Mouse (Mus musculus): ENCODE data around the gene Jam2. TPM values are rescaled to one million over a fixed set of nuclear protein-coding genes. Genes with fewer than 3 reads are reported as not detected.
A peak's percentile ranks its signal among the peaks of the same experiment; 100 is the strongest.

Jam2 gene
- polyA plus RNA-seq, 1 experiment from 2014 or later = 22.8 TPM

DNA sequence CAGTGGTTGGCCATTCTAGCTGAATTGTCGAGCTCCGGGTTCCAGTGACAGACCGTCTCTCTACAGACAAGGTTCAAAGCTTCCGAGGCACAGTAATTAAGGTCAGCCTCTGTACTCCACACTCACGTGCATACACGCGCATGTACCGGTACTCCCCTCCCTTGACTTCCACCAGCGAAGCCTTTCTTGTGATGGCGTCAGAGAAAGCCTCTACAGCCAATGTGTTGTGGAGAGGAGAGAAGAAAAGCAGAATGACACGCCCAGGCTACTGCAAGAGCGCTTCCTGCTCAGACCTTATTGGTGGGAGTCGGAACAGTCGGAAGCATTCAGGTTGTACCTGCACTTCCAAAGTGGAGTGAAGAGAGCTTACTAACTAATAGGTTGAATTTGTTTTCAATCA is 19.5 kb downstream of the Jam2 start:
- Histone ChIP-seq H3K36me3 (replicated peaks) (no peaks in the 10 kb centered on the region), H3K27ac (no peak overlapping the region), H3K4me2 (no peak overlapping the region), H3K9me3 (no peaks in the 10 kb centered on the region), H3K9ac (no peak overlapping the region), H3K4me3 (no peak overlapping the region), H3K4me1 (no peaks in the 10 kb centered on the region), H3K27me3 (replicated peaks) (no peaks in the 10 kb centered on the region)
- 91% methylated on average over 14 of the region's 14 CpGs for WGBS
- no peak for ATAC-seq (replicated peaks)

DNA sequence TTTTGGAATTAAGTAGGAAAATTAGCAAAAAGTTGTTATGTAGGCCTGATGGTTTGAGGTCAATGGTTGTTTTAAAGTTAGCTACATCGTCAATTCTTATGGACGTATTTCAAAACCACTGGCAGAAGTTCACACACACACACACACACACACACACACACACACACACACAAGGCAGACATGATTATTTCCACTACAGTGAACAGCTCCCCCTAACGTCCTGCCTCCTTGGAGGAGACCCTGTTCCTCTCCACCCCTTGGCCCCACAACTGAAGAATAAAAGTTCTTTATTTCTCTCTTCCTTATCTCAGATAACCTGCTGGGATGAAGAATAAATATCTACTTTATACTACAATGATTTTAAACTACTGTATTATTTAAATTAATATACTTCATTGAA is 21.4 kb downstream of the Jam2 start:
- no peak overlapping the region for H3K9ac ChIP-seq
- no peaks in the 10 kb centered on the region for H3K9me3 ChIP-seq
- H3K27ac ChIP-seq = no peak overlapping the region
- 66% methylated on average over 3 of the region's 3 CpGs for whole genome bisulfite sequencing
- H3K4me3 ChIP-seq = no peak overlapping the region
- H3K36me3 ChIP-seq (replicated peaks) = no peaks in the 10 kb centered on the region
- H3K4me2 ChIP-seq = no peak overlapping the region
- no peaks in the 10 kb centered on the region for H3K4me1 ChIP-seq
- ATAC-seq (replicated peaks) = no peak
- no peaks in the 10 kb centered on the region for H3K27me3 ChIP-seq (replicated peaks)

DNA sequence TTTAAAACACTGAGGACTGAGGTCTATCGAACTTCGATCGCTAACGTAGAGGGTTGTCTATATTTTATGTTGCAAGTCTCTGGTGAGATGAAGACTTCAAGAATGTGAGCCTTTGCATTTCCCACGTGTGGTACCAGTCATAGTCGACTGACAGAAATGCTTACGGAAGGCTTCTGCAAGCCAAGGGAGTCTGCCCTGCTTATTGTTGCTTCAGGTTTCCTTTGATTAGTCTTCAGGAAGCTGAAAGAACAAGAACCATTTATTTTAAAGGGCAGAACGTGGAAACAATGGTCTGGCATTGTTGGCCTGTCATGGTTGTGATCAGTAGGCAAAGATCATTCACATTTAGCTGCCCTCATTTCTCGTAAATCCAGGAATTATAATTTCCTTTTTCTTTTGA is 22.8 kb downstream of the Jam2 start:
- Histone ChIP-seq H3K4me1 (no peaks in the 10 kb centered on the region), H3K4me2 (no peak overlapping the region), H3K27me3 (replicated peaks) (no peaks in the 10 kb centered on the region), H3K9me3 (no peaks in the 10 kb centered on the region), H3K27ac (no peak overlapping the region), H3K9ac (no peak overlapping the region), H3K4me3 (no peak overlapping the region), H3K36me3 (replicated peaks) (no peaks in the 10 kb centered on the region)
- WGBS = 75% methylated on average over 9 of the region's 9 CpGs
- no peak for ATAC-seq (replicated peaks)

DNA sequence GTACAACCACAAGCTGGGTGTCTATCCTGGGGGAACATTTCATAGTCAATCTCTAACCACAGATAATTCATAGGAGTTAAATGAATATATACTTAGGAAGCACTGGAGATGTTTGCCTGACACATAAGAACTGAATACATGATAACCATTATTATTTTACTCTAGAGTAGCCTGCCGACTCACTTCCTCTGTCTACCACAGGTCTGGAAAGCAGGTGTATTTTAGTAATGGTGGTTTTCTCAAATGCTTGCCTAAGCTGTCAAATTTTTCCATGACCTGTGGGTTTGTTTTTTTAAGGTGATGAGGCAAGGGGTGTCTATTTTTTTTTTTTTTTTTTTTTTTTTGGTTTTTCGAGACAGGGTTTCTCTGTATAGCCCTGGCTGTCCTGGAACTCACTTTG is 26.1 kb downstream of the Jam2 start:
- ATAC-seq (replicated peaks) = no peak
- Histone ChIP-seq H3K4me3 (no peak overlapping the region), H3K9me3 (no peaks in the 10 kb centered on the region), H3K27ac (no peak overlapping the region), H3K27me3 (replicated peaks) (no peaks in the 10 kb centered on the region), H3K9ac (no peak overlapping the region), H3K4me2 (no peak overlapping the region), H3K36me3 (replicated peaks) (no peaks in the 10 kb centered on the region), H3K4me1 (no peaks in the 10 kb centered on the region)
- WGBS = 98% methylated on average over 1 of the region's 2 CpGs

DNA sequence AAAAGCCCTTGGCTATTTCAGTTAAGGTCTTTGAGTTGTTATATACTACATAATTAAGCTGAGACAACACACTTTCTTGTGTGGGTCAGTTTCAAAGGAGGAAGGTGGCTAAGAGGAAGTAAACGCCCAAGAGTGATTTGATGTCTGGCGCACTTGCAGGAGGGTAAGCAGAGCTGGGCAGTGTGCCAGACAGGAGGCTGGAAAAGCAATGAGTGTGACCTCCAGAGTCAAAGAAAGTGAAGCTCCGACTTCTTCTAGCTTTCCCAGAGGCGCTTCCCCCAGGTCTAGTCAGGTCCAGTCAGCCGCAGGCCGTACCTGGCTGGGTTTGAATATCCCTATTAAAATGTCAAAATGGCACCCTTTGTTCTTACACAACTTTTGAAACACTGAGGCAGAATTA is 28.3 kb downstream of the Jam2 start:
- Histone ChIP-seq H3K36me3 (replicated peaks) (no peaks in the 10 kb centered on the region), H3K27ac (no peak overlapping the region), H3K4me2 (no peak overlapping the region), H3K4me1 (no peaks in the 10 kb centered on the region), H3K27me3 (replicated peaks) (no peaks in the 10 kb centered on the region), H3K9me3 (no peaks in the 10 kb centered on the region), H3K9ac (no peak overlapping the region), H3K4me3 (no peak overlapping the region)
- 73% methylated on average over 6 of the region's 6 CpGs for WGBS
- ATAC-seq (replicated peaks) = no peak

DNA sequence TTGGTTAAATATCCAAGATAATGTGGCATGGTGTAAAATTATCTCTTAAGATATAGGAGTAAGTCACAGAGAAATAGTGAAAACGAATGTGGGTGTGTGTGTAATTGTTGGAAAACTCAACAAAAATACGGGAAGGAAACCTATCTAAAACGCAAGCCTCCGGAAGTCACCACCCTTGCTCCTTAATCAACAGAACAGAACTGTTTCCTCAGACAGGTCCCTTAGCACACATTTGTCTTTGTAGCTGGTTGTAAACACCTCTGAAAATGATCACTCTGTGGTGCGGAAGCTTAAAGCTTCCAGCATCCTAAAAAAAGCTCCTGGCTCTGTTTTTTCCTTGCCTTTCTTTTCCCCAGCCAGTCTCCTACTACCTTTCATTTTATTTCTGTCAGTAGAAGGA is 30.9 kb downstream of the Jam2 start:
- Histone ChIP-seq H3K27ac (no peak overlapping the region), H3K4me3 (no peak overlapping the region), H3K4me1 (no peaks in the 10 kb centered on the region), H3K36me3 (replicated peaks) (no peaks in the 10 kb centered on the region), H3K27me3 (replicated peaks) (no peaks in the 10 kb centered on the region), H3K9me3 (no peaks in the 10 kb centered on the region), H3K9ac (no peak overlapping the region), H3K4me2 (no peak overlapping the region)
- no peak for ATAC-seq (replicated peaks)
- whole genome bisulfite sequencing = 91% methylated on average over 5 of the region's 5 CpGs

DNA sequence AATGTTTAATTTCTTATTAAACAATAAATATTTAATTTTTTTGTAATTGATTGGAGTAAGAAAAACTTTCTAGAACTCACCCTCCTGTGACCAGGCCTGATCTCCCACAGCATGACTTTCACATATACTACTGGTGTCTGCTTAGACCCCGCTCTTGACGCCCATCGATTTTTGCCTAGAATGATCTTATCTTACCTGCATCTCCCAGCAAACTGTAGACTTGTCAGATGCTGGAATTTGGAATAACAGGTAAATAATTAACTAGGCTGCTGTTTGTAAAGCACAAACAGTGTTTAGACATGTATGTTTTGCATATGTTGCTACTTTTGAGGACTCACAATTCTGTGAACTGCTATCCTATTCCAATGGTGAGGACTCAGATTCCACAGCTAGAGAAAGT is 32.3 kb downstream of the Jam2 start:
- no peak for ATAC-seq (replicated peaks)
- no peak overlapping the region for H3K9ac ChIP-seq
- H3K36me3 ChIP-seq (replicated peaks) = no peaks in the 10 kb centered on the region; the same call in 1 of the 2 replicates
- no peak overlapping the region for H3K4me3 ChIP-seq
- WGBS = 97% methylated on average over 3 of the region's 3 CpGs
- no peaks in the 10 kb centered on the region for H3K4me1 ChIP-seq
- H3K4me2 ChIP-seq = no peak overlapping the region
- no peaks in the 10 kb centered on the region for H3K9me3 ChIP-seq
- no peak overlapping the region for H3K27ac ChIP-seq
- H3K27me3 ChIP-seq (replicated peaks) = no peaks in the 10 kb centered on the region

DNA sequence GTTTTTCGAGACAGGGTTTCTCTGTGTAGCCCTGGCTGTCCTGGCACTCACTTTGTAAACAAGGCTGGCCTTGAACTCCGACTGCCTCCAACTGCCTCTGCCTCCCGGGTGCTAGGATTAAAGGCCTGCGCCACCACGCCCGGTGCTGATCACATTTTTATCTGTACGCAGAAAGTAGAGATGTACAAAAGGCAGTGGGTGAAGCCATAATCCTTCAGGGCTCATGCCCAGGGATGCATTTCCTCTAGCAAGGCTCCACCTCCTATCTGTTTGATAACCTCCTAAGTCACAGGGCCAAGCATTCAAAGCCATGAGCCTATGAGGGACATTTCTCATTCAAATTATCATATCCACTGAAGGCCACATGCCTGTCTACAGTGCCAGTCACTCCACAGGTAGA is 34.0 kb downstream of the Jam2 start:
- no peaks in the 10 kb centered on the region for H3K27me3 ChIP-seq (replicated peaks)
- ATAC-seq (replicated peaks) = no peak
- no peak overlapping the region for H3K4me3 ChIP-seq
- no peak overlapping the region for H3K9ac ChIP-seq
- 95% methylated on average over 7 of the region's 7 CpGs for WGBS
- H3K36me3 ChIP-seq (replicated peaks) = no peaks in the 10 kb centered on the region; the same call in 1 of the 2 replicates
- H3K4me2 ChIP-seq = no peak overlapping the region
- no peak overlapping the region for H3K27ac ChIP-seq
- no peaks in the 10 kb centered on the region for H3K9me3 ChIP-seq
- no peaks in the 10 kb centered on the region for H3K4me1 ChIP-seq

DNA sequence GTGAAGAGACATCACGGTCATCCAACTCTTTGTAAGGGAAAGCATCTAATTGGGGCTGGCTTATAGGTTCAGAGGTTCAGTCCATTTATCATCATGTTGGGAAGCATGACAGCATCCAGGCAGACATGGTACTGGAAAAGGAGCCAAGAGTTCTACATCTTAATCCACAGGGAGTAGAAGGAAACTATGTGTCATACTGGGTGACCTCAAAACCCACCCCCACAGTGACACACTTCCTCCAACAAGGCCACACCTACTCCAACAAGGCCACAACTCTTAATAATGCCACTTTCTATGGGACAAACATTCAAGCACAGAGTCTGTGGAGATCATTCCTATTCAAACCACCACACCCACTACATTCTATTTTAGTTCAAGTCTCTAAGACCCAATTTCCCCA is 36.3 kb downstream of the Jam2 start:
- Histone ChIP-seq H3K27ac (no peak overlapping the region), H3K9me3 (no peaks in the 10 kb centered on the region), H3K36me3 (replicated peaks) (no peaks in the 10 kb centered on the region; the same call in 1 of the 2 replicates), H3K4me1 (no peaks in the 10 kb centered on the region), H3K4me3 (no peak overlapping the region), H3K9ac (no peak overlapping the region), H3K27me3 (replicated peaks) (no peaks in the 10 kb centered on the region), H3K4me2 (no peak overlapping the region)
- 95% methylated on average over 1 of the region's 1 CpGs for WGBS
- no peak for ATAC-seq (replicated peaks)

DNA sequence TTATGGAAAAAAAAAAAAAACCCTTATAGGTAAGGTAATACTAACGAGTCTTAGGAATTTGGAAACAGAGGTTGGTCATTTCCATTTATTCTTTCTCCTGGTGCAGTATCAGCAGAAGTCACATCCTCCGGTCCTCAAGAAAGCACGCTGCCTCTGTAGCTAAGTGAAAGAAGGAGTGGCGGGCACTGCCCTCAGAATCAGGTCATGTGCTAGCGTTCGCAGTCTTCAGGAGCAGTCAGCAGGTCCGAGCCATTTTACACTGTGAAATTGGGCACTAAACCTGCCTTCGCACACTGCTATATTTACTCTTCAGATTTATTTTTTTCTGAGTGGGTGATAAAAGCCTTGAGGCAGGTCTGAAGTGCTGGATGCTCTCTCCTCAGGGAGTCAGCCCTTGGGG is 39.9 kb downstream of the Jam2 start:
- Histone ChIP-seq H3K4me1 (no peaks in the 10 kb centered on the region), H3K9me3 (no peaks in the 10 kb centered on the region), H3K27ac (no peak overlapping the region), H3K27me3 (replicated peaks) (no peaks in the 10 kb centered on the region), H3K36me3 (replicated peaks) (no peaks in the 10 kb centered on the region; the same call in 1 of the 2 replicates), H3K4me3 (no peak overlapping the region), H3K4me2 (no peak overlapping the region), H3K9ac (no peak overlapping the region)
- 85% methylated on average over 8 of the region's 8 CpGs for WGBS
- ATAC-seq (replicated peaks) = no peak

DNA sequence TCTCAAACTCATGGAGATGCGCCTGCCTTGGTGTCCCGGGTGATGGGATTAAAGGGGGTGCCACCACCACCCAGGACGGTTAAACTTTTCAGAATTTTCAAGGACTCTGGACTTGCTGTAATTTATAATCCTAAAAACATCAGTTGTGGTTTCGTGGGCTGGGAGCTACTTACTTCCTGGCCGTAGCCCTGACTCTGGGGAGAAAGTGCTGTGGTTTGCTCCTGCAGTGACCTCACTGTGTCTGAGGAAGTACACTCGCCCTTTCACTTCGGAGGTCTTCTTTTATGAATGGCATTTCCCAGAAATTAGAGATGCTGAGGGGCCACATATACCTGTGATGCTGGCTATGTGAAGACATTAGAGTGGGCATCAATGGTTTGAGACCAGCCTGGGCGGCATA is 40.6 kb downstream of the Jam2 start:
- no peak for ATAC-seq (replicated peaks)

DNA sequence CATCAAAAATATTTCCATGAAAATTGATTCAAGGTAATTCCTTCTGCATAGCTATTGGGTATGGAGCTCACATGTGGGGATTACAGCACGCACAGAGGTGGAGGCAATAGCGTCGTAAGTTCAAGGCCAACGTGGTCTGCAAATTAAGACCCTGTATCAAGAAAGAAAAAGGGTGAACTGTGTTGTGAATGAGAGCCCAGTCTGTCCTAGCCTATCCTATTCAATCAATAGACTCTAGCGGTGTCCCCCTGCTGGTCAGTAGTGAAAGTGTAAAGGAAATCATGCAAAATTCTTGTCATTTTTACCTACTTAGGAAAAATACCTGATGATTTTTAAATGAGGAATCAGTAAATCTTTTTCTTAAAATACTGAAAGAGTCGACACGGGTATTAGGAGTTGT is 43.5 kb downstream of the Jam2 start:
- WGBS = 35% methylated on average over 7 of the region's 7 CpGs

More for the DNA sequence above, 40.6 kb downstream of the Jam2 start:
- no peaks in the 10 kb centered on the region for H3K4me1 ChIP-seq
- no peak overlapping the region for H3K27ac ChIP-seq
- no peaks in the 10 kb centered on the region for H3K27me3 ChIP-seq (replicated peaks)
- no peak overlapping the region for H3K4me2 ChIP-seq
- H3K4me3 ChIP-seq = no peak overlapping the region
- no peaks in the 10 kb centered on the region; the same call in 1 of the 2 replicates for H3K36me3 ChIP-seq (replicated peaks)
- no peaks in the 10 kb centered on the region for H3K9me3 ChIP-seq
- no peak overlapping the region for H3K9ac ChIP-seq
- WGBS = 89% methylated on average over 8 of the region's 8 CpGs

DNA sequence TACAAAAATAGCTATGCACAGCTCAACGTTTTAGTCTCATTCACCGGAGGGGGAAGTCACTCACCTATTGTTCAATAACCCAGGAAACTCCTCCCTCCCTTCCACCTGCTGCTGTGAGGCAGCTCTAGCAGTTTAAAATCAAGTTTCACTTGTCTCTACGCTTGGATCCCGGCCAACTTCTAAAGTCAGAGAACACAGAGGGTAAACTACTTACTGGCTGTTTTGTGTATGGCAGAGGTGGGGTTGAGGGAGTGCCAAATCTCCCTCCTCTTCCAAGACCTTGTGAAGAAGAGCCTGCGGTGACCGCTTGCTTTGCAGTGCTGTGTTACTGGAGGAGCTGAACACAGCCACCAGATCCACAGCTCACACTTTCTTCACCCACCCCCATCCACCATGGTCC is 51.1 kb downstream of the Jam2 start:
- no peak overlapping the region for H3K4me2 ChIP-seq
- peaks cover 39% of the 10 kb centered on the region for H3K36me3 ChIP-seq (replicated peaks)
- no peak overlapping the region for H3K4me3 ChIP-seq
- no peaks in the 10 kb centered on the region for H3K9me3 ChIP-seq
- 66% methylated on average over 6 of the region's 6 CpGs for WGBS
- no peak overlapping the region for H3K9ac ChIP-seq
- no peaks in the 10 kb centered on the region for H3K4me1 ChIP-seq
- ATAC-seq (replicated peaks) = peak; percentile 45; the same call in 1 of the 2 replicates
- no peak overlapping the region for H3K27ac ChIP-seq
- H3K27me3 ChIP-seq (replicated peaks) = no peaks in the 10 kb centered on the region

More for the DNA sequence above, 43.5 kb downstream of the Jam2 start:
- no peaks in the 10 kb centered on the region for H3K4me1 ChIP-seq
- H3K36me3 ChIP-seq (replicated peaks) = no peaks in the 10 kb centered on the region
- no peaks in the 10 kb centered on the region for H3K27me3 ChIP-seq (replicated peaks)
- no peaks in the 10 kb centered on the region for H3K9me3 ChIP-seq
- peak; percentile 85 for ATAC-seq (replicated peaks)
- no peak overlapping the region for H3K9ac ChIP-seq
- no peak overlapping the region for H3K4me3 ChIP-seq
- H3K4me2 ChIP-seq = no peak overlapping the region
- H3K27ac ChIP-seq = no peak overlapping the region

DNA sequence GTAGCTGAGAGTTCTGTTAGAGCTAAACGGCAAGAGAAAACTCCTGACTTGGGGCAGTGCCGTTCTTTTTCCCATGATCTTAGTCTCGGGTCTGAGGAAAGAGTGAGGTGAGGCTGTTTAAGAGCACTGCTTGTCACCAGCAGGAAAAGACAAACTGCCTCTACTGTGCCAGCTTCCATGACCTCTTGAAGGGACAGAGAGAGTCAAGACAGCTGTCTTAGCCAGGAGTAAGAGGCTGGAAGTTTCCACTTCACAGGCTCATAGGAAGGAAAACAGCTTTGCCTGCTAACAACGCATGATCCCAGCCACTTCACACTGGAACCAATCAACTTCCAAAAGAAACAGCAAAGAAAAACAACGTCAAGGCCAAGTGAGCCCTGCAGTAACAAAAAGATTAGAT is 57.8 kb downstream of the Jam2 start:
- Histone ChIP-seq H3K27ac (no peak overlapping the region), H3K4me1 (peaks cover 23% of the 10 kb centered on the region), H3K36me3 (replicated peaks) (peaks cover 39% of the 10 kb centered on the region), H3K27me3 (replicated peaks) (no peaks in the 10 kb centered on the region), H3K9me3 (no peaks in the 10 kb centered on the region), H3K4me3 (no peak overlapping the region), H3K9ac (no peak overlapping the region), H3K4me2 (no peak overlapping the region)
- 87% methylated on average over 5 of the region's 5 CpGs for WGBS
- no peak for ATAC-seq (replicated peaks)
